Mouse (Mus musculus) stomach, embryonic 14.5 days (tissue): Measurements from ENCODE around the gene Cbll1. TPM values are rescaled to one million over a fixed set of nuclear protein-coding genes. Genes with fewer than 3 reads are reported as not detected.
A peak's percentile ranks its signal among the peaks of the same experiment; 100 is the strongest.

Source experiments
- ATAC-seq: fragments of 200-750 bp; cut with Nextera tagmentation; 2 replicates; pipeline ENCODE4 v1.8.0; 2017; ENCODE audit warnings: low read depth, moderate TSS enrichment; ENCODE audit not compliant: insufficient number of reproducible peaks, insufficient read depth, low FRiP score
- H3K27ac ChIP-seq: fragments of 300-500 bp; sonication (generic); 2 replicates; pipeline ENCODE4 v1.5.1; 2014; ENCODE audit warnings: mild to moderate bottlenecking, low read length, moderate library complexity, mixed read lengths
- H3K27me3 ChIP-seq: fragments of 300-500 bp; sonication (generic); 2 replicates; pipeline ENCODE4 v1.6.1; 2014; ENCODE audit warnings: low read length, control low read depth, mixed read lengths; ENCODE audit not compliant: control insufficient read depth, insufficient read depth
- H3K36me3 ChIP-seq: fragments of 300-500 bp; sonication (generic); 2 replicates; pipeline ENCODE4 v1.6.1; 2014; ENCODE audit warnings: mild to moderate bottlenecking, control low read depth, low read length, moderate library complexity, mixed read lengths; ENCODE audit not compliant: control insufficient read depth, insufficient read depth
- H3K4me1 ChIP-seq: fragments of 300-500 bp; sonication (generic); 2 replicates; pipeline ENCODE4 v1.6.1; 2014; ENCODE audit warnings: low read length, control low read depth, mixed read lengths; ENCODE audit not compliant: control insufficient read depth, insufficient read depth
- H3K4me2 ChIP-seq: fragments of 300-500 bp; sonication (generic); replicated peaks from 2 replicates; pipeline ENCODE4 v1.6.1; 2014; ENCODE audit warnings: low read depth, low read length, control low read depth
- H3K4me3 ChIP-seq: fragments of 300-500 bp; sonication (generic); 2 replicates; pipeline ENCODE4 v1.5.1; 2014; ENCODE audit warnings: low read depth, low read length, control low read depth
- H3K9ac ChIP-seq: fragments of 300-500 bp; sonication (generic); replicated peaks from 2 replicates; pipeline ENCODE4 v1.6.1; 2014; ENCODE audit warnings: low read depth, mild to moderate bottlenecking, control low read depth, low read length, moderate library complexity, mixed read lengths
- H3K9me3 ChIP-seq: fragments of 300-500 bp; sonication (generic); 2 replicates; pipeline ENCODE4 v1.6.1; 2016; ENCODE audit warnings: low read depth, low read length, control low read depth; ENCODE audit not compliant: control insufficient read depth
- WGBS: fragments of 180-500 bp; shearing (Covaris S2); extraction: QIAGEN DNeasy Blood & Tissue Kit; methylation state at CpG from one replicate; pipeline ENCODE4 v1.1.7; 2014; 5-methylcytosine and 5-hydroxymethylcytosine counted together
- polyA plus RNA-seq: library from polyadenylated mRNA; unstranded; fragments of >200 nt; fragmentation: Nextera tagmentation; extraction: Ambion mirVana; gene quantifications from 2 replicates; pipeline ENCODE4 v1.2.1, GENCODE M21; 2014

Gene Cbll1
- 18.8 and 22.1 TPM in 2 replicates for polyA plus RNA-seq

- under 1% methylated on average over 68 of the region's 68 CpGs for WGBS
- H3K27me3 ChIP-seq: no peaks in the 10 kb centered on the region
- H3K4me3 ChIP-seq: peak within 1 kb of the TSS; percentile 91
- H3K27ac ChIP-seq: peak within 1 kb of the TSS; percentile 70
- peaks cover 9% of the 10 kb centered on the region; the same call in 1 of the 2 replicates for H3K4me1 ChIP-seq
- no peaks in the 10 kb centered on the region; the same call in 1 of the 2 replicates for H3K36me3 ChIP-seq
- H3K9me3 ChIP-seq: no peaks in the 10 kb centered on the region
- peak within 1 kb of the TSS; percentile 70 for H3K4me2 ChIP-seq
- peak; percentile 98 for ATAC-seq
- peak within 1 kb of the TSS; percentile 78 for H3K9ac ChIP-seq
These were observed at the start of gene Cbll1 for GRCm38 (mm10) chr12:31499314-31500131. Gene Cbll1, minus strand, starts transcription at chr12:31499616.

- H3K9me3 ChIP-seq: no peaks in the 10 kb centered on the region
- no peaks in the 10 kb centered on the region for H3K27me3 ChIP-seq
- H3K9ac ChIP-seq: no peak overlapping the region
- H3K27ac ChIP-seq: no peak overlapping the region
- H3K4me1 ChIP-seq: no peaks in the 10 kb centered on the region
- H3K4me2 ChIP-seq: no peak overlapping the region
- H3K36me3 ChIP-seq: no peaks in the 10 kb centered on the region
- H3K4me3 ChIP-seq: no peak overlapping the region
- ATAC-seq: no peak
- 67% methylated on average over 1 of the region's 1 CpGs for WGBS
These were observed 46.6 kb upstream of the Cbll1 start for GRCm38 (mm10) chr12:31546061-31546460.

- WGBS: 40% methylated on average over 2 of the region's 2 CpGs
- Histone ChIP-seq H3K4me2 (no peak overlapping the region), H3K27me3 (no peaks in the 10 kb centered on the region), H3K27ac (no peak overlapping the region), H3K4me1 (no peaks in the 10 kb centered on the region), H3K9me3 (no peaks in the 10 kb centered on the region), H3K9ac (no peak overlapping the region), H3K4me3 (no peak overlapping the region), H3K36me3 (no peaks in the 10 kb centered on the region)
- no peak for ATAC-seq
These were observed 45.8 kb upstream of the Cbll1 start for GRCm38 (mm10) chr12:31545219-31545618.

GRCm38 (mm10) chr12:31541541-31541940, 42.1 kb upstream of the Cbll1 start:
- no peaks in the 10 kb centered on the region for H3K27me3 ChIP-seq
- H3K4me1 ChIP-seq: no peaks in the 10 kb centered on the region
- no peak overlapping the region for H3K4me2 ChIP-seq
- no peak overlapping the region for H3K9ac ChIP-seq
- no peak overlapping the region for H3K27ac ChIP-seq
- no peaks in the 10 kb centered on the region for H3K36me3 ChIP-seq
- 75% methylated on average over 5 of the region's 5 CpGs for WGBS
- ATAC-seq: no peak
- H3K9me3 ChIP-seq: no peaks in the 10 kb centered on the region
- no peak overlapping the region for H3K4me3 ChIP-seq

GRCm38 (mm10) chr12:31539783-31540182, 40.4 kb upstream of the Cbll1 start:
- H3K4me1 ChIP-seq: no peaks in the 10 kb centered on the region
- no peak overlapping the region for H3K27ac ChIP-seq
- ATAC-seq: no peak
- no peaks in the 10 kb centered on the region for H3K9me3 ChIP-seq
- no peak overlapping the region for H3K4me3 ChIP-seq
- H3K27me3 ChIP-seq: no peaks in the 10 kb centered on the region
- H3K9ac ChIP-seq: no peak overlapping the region
- 59% methylated on average over 2 of the region's 2 CpGs for WGBS
- no peak overlapping the region for H3K4me2 ChIP-seq
- no peaks in the 10 kb centered on the region for H3K36me3 ChIP-seq

GRCm38 (mm10) chr12:31537515-31538230, 38.3 kb upstream of the Cbll1 start:
- Histone ChIP-seq H3K27me3 (no peaks in the 10 kb centered on the region), H3K27ac (no peak overlapping the region), H3K4me3 (no peak overlapping the region), H3K4me2 (no peak overlapping the region), H3K9me3 (no peaks in the 10 kb centered on the region), H3K36me3 (no peaks in the 10 kb centered on the region), H3K9ac (no peak overlapping the region), H3K4me1 (no peaks in the 10 kb centered on the region)
- 68% methylated on average over 7 of the region's 7 CpGs for WGBS
- ATAC-seq: no peak

GRCm38 (mm10) chr12:31534060-31534843, 34.8 kb upstream of the Cbll1 start:
- no peak overlapping the region for H3K27ac ChIP-seq
- WGBS: 68% methylated on average over 11 of the region's 11 CpGs
- ATAC-seq: no peak
- H3K9me3 ChIP-seq: no peaks in the 10 kb centered on the region
- no peak overlapping the region for H3K4me3 ChIP-seq
- no peaks in the 10 kb centered on the region for H3K27me3 ChIP-seq
- H3K36me3 ChIP-seq: no peaks in the 10 kb centered on the region
- no peak overlapping the region for H3K9ac ChIP-seq
- H3K4me1 ChIP-seq: no peaks in the 10 kb centered on the region
- no peak overlapping the region for H3K4me2 ChIP-seq

- Histone ChIP-seq H3K36me3 (no peaks in the 10 kb centered on the region), H3K4me3 (no peak overlapping the region), H3K27me3 (no peaks in the 10 kb centered on the region), H3K27ac (no peak overlapping the region), H3K9ac (no peak overlapping the region), H3K4me1 (no peaks in the 10 kb centered on the region), H3K9me3 (no peaks in the 10 kb centered on the region), H3K4me2 (no peak overlapping the region)
- no peak for ATAC-seq
- 52% methylated on average over 10 of the region's 10 CpGs for WGBS
These were observed 33.9 kb upstream of the Cbll1 start for GRCm38 (mm10) chr12:31533218-31533908.
